Mouse (Mus musculus) right cerebral cortex, postnatal 25 days (tissue): Measurements from ENCODE around the gene Mbip.

Experiments
- DNase-seq: peaks from one replicate; pipeline ENCODE4 v3.0.0; 2022

Mbip gene

GRCm38 (mm10) chr12:56288548-56288947 is 57.1 kb downstream of the Mbip start:
- DNase-seq = no peak

DNA sequence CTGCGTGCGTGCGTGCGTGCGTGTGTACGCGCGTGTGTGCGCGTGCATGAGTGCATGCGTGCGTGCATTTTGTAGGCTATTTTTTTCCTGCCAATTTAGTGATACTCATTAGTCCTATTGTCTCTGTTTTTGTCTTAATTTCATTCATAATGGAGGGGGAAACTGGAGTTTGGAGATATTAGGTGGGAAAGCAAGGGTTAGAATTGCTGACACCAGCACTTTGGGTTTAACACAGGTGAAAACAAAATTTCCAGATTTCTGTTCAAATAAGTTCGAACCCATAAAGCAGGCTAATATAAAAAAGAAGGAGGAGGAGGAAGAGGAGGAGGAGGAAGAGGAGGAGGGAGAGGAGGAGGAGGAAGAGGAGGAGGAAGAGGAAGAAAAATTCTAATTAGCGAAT is 58.9 kb downstream of the Mbip start:
- no peak for DNase-seq

DNA sequence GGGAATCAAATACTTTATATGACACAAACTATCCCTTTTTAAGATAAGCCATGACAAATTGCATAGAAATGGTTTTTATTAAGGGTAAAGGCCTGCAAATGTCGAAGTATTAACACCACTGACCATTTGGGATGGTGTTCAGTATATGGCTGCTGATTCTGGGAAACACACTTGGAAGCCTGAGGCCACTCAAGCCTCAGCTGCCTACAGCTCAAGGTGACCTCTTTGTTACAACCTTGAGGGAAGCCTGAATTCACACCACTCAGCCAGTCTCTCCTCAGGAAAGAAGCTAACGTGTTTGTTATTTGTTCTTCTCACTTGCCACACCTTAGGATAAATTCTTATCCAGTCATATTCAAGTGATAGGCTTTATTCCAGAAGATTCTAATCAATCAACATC is 61.5 kb downstream of the Mbip start:
- no peak for DNase-seq

DNA sequence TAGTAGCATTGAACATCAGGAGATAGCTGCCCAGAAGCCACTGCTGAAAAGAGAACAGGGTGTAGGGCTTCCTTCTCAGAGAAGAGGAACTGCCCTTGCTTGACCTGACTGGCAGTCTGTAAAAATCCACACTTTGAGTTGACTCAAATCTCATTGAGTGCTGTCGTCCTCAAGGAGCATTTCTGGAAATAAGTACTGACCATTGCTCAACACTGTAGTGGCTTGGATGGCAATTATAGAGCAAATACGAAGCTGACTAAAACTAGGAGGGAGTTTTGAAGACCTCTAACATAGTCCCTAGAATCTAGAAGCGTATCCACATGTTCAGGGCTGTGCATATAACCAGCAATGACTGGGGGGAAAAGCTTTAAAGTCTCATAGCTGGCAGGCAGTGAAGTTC is 64.0 kb downstream of the Mbip start:
- DNase-seq = no peak
